Mouse (Mus musculus) B cell, adult 62 days (primary cell): ENCODE results near the gene Nwd2. TPM values are rescaled to one million over a fixed set of nuclear protein-coding genes. Genes with fewer than 3 reads are reported as not detected.

Source experiments
- total RNA-seq: library from RNA; stranded (reverse); gene quantifications from 4 replicates; pipeline ENCODE4 v1.2.4, GENCODE M21; 2023

Nwd2 gene
- total RNA-seq, result not detected in 4 replicates

GRCm38 (mm10) chr5:63649070-63649532 is at the start of gene Nwd2:
Nwd2 (plus strand) TSS chr5:63649102.

GRCm38 (mm10) chr5:63811819-63812508 is 163.1 kb downstream of the Nwd2 start, which contains the start of gene 0610040J01Rik:
0610040J01Rik (plus strand) TSS chr5:63812363.

Other genes starting within 250 kb of the Nwd2 start
- gene 0610040J01Rik, start 163.3 kb downstream of the Nwd2 start, total RNA-seq, result 0.38 to 0.48 TPM in 2 of 4 replicates, not detected in the others